Mouse (Mus musculus) MN1 (cell line): ENCODE measurements around the gene Tubal3.
A peak's percentile ranks its signal among the peaks of the same experiment; 100 is the strongest.
"Not testable (repeated sequence)": the region's sequence is repeated elsewhere in the genome, so short reads cannot be mapped to it uniquely, and the experiment has no call there.

ENCODE experiments used
- DNase-seq: peaks from one replicate; pipeline ENCODE4 v3.0.0-alpha.2; 2016; ENCODE audit warnings: low spot score

The Tubal3 gene

DNA sequence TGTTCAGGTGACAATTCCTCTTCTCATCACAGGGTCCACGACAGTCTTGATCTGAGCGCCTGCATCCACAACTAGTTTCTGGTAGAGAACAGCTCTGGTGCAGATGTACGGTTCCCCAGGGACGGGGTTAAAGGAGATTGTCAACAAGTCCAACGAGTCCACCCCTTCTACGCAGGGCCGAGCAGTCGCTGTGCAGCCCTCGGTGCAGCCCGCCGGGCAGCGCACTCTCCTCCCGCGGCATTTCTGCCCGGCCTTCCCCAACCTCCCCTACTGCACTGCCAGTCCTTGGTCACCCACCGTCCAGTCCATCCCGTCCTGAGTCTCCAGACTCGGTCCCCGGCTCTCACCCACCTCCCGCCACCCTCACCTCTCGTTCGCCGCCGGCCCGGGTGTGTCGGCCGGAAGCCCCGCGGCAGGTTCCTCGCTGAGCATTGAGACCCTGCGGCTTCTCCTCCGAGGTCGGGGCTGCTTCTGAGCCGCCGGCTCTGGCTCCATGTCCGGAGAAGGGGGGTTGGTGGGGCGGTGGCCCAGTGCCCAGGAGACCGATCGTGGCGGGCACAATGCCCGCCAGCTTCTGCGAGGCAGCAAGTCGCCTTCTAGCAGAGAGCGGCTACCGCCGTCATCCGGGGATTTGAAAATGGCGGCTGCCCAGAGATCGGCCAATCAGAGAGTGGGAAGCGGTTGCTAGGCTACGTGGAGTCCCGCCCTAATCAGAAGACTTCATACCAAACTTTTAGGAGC, at the start of gene Tubal3, which contains the start of gene Net1:
Gene Tubal3 (plus strand): TSS at position 704 of the 741 bp plus-strand sequence.
Gene Net1 (minus strand): TSS at position 650 of the 741 bp plus-strand sequence.
- DNase-seq = peak; percentile 93

- DNase-seq = no peak
Observed at GRCm38 (mm10) chr13:3869901-3870300, 48.2 kb upstream of the Tubal3 start.

- no peak for DNase-seq
Observed at GRCm38 (mm10) chr13:3872832-3873231, 45.2 kb upstream of the Tubal3 start.

DNA sequence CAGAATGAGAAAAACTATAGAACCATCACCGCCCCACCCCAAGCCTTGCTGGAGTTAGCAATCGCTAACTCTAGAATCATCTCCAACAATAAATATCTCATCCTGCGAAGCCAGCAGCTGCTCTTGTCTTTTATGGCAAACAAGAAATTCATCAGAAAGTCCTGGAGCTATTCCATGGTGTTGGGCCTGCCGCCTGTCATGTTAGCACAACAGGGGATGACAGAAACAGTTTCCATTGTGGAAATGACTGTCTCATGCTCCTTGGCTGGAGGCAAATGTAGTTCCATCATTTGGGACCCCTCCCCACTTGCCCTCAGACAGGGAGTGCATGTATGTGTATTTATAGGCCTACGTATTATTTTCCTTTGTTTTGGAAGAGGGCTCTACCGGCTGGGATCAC, 41.6 kb upstream of the Tubal3 start:
- DNase-seq = no peak

DNA sequence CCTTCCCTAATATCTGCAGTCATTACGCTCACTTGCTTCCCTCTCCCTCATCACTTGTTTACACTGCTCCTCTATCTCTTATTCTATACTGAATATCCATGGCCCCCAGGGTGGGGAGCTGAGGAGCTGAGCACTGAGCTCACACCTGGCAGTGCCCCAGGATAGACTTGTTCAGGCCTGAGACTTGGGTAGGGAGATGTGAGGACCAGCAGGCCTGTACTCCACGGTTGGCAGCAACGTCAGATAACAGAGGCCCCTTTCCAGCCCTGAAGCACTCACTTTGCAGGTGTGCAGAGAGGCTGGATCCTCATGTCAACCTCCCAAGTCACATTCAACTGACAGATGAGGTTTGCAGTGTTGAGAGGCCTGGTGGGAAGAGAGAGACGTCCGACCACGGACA, 40.9 kb upstream of the Tubal3 start:
- no peak for DNase-seq

DNA sequence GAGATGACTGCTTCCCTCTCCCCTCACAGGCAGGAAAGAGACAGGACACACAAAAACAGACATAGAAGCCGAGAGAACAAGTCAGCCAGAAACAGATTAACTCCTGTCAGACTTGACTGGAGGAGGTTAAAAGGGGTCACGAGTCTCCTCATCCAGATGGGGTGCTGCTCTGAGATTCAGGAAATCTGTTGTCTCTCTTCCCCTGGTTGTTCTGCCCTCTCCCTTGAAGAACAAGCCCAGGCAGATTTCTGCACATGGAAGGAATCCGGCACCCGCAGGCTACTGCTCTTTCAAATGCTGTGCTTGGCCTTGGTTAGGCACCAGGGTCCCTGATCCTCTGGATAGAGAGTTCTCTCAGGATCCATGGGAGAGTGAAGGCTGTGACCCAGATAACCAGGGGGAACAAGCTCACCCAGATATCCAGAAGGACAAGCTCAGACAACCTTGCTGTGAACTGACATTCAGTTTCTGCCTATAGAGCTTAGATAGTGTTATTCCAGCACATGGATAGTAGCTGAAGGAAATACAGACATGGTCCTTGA, 40.3 kb upstream of the Tubal3 start:
- DNase-seq = no peak

GRCm38 (mm10) chr13:3886663-3887062, 31.4 kb upstream of the Tubal3 start:
- no peak for DNase-seq

- no peak for DNase-seq
Observed at GRCm38 (mm10) chr13:3889111-3889510, 29.0 kb upstream of the Tubal3 start.

DNA sequence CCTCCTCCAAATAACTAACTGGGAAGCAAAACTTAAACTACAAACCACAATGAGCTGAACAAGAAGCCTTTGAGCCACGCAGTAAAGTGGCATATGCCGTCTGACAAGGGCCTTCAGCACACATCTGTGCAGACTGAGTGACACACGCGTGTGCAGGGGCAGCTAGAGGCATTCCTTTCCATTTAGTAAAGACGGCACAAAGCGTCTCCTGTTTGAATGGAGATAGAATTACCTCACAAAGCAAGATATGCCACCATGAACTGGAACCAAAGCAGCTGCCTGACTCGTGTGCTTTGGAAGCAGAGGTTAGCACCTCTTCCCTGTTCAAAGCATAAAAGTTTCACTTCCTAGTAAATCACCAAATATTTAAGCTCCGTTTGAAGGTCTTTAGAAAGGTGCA, 28.0 kb upstream of the Tubal3 start:
- DNase-seq = no peak

DNA sequence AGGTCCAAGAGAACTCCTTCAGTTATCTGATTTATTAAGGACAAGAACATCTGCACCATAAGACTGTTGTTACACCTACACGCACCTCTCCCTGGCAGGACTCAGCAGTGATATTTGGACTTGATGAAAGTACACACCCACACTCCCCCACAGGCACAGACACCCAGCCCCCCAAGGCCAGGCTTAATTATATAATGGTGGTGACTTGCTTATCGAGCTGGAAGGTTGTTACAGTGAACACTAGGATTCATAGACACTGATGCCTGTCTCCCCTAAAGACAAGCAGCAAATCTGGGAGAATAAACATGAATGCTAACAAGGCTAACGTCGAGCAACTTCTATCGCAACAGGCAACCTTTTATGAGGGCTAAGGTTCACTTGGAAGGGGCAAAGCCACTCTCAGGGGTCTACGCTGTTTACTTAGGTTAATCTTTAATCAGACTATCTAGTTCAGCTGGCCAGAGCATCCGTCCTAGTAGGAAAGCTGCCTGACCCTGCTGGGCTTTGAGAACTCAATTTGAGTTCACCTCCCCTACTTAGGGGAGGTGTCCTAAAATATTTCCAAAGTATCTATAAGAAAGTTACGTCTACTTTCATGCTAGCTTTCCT, 26.5 kb upstream of the Tubal3 start:
- DNase-seq = no peak

DNA sequence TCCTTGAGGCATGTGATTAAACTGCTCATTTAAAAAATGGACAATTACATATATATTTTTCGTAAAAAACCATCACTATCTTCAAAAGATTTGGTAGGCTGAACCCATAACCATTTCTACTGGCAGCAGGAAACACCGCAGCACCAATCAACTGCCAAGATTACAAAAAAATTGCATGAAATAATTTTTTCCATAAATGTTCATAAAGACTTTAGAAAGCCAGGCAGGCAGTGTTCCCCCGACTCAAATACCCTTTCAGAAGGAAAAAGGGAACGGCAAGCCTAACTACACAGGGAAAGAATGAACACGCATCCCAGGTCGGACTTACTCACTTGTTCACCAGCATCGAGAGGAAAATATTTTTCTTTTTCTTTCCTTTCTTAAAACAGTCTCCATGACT, 25.5 kb upstream of the Tubal3 start:
- no peak for DNase-seq

DNA sequence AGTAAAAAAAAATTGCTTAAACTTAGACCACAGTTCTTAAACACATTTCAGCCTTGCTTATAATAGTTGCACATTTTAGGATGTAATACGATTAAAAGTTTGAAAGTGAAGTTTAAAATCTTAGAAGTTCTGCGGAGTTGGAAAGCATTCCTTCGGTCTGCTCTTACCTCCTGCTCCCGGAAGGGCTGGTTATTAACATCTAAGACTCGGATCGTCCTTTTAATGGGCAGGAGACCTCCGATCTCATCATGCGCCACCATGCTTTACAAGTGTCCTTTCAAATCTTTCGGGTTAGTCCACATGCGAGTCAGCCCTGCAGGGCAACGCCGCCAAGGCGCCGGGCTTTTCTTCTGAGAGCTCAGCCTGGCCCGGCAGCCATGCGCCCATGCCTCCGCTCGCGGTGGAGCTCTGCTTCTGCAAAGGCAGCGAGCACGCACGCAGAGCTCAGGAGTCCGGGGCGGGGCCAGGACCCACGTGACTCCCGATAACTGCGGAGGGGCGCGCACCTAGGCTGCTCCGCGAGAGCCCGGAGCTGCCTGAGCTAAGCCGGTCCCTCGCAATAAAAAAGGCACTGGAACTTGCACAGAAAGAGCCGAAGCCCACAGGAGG, 24.8 kb upstream of the Tubal3 start:
- no peak for DNase-seq

DNA sequence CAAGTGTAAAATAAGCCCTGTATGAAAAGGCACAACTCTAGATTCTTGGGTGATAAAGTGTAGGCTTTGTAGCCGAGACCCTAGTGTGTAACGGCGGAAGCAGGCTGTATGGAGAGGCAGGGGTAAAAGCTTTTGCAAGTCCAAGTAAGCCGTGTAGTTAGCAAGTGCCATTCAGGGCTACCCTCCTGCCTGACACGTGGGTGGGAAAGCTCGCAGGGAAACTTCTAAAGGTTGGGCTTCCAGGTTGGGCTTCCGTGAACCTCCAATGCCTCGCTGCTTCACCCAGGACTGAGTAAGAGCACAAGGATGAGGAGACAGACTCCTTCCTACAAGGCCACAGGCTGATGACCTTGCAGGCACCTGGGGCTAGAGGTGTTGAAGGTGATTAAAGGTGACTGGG, 23.5 kb upstream of the Tubal3 start:
- no peak for DNase-seq

DNA sequence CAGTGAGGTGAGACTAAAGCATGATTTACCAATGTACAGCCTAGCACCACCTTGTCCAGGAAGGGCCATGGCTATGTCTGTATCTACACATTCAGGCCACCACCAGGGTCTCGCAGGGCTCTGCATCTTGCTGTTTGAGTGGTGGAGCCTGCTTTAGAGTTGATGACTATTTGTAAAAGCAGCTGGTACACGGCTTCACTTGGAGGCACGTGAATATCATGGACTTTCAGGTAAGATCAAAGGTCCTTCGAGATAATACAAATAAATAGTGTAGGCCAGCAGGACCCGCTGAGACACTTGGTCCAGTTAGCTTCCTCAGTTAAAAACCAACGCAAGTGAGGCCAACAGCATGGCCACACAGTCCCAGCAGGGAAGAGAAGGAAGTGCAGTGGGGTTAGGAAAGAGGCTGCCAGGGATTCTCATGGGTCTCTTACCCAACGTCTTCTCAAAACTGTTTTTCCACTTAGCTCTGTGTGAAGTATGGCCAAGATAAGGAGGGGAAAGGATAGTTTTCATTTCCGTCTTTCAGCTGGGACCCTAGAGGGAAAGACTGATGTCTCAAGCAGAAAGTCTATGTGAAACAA, 22.6 kb upstream of the Tubal3 start:
- no peak for DNase-seq

- no peak for DNase-seq
Observed at GRCm38 (mm10) chr13:3896032-3896431, 22.0 kb upstream of the Tubal3 start.

GRCm38 (mm10) chr13:3896913-3897312, 21.2 kb upstream of the Tubal3 start:
- DNase-seq = peak; percentile 76

DNA sequence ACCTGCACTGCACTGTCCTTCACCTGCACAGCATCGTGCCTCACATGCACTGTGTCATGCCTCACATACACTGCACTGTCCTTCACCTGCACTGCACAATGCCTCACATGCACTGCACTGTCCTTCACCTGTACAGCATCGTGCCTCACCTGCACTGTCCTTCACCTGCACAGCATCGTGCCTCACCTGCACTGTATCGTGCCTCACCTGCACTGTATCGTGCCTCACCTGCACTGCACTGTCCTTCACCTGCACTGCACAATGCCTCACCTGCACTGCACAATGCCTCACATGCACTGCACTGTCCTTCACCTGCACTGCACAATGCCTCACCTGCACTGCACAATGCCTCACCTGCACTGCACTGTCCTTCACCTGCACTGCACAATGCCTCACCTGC, 19.9 kb upstream of the Tubal3 start:
- not testable (repeated sequence) for DNase-seq

GRCm38 (mm10) chr13:3899301-3899700, 18.8 kb upstream of the Tubal3 start:
- DNase-seq = no peak

DNA sequence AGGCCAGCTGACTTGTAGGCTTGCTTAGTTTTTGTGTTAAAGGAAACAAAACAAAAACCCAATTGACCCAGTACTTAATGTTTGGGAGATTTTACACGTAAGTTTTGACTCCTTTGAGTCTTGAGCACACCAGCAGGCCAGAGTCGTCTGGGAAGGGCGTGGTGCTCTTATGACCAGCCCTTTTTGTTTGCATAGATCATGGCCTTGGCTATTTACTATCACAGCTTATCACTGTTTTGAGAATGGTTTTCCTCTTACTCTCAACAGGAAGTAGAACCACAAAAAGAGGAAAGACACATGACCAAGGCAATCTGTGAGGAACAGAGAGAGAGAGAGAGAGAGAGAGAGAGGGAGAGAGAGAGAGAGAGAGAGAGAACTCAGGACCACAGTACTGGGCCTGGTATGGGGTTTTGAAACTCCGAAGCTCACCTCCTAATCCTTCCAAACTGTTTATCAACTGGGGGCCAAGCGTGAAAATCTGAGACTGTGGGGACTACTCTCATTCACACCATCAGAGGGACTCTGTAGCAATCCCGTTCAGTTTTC, 10.8 kb upstream of the Tubal3 start:
- no peak for DNase-seq

DNA sequence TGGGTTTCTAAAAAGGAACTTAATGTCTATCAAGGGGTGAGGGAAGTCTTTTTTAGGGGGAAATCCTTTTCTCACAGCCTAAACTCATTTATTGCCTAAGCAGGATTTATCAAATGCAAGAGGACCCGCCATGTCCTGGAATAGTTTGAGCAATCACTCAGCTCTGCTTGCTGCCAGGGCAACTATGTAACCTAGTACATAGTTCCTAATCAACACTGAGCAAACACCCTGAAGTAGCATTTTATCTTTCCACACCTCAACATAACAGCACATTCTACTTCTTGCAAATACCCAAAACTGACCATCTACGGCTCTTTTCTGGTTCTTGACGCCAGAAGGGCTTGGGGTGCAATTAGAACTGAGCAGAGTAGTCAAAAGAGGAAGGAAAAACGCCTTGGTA, 9.8 kb upstream of the Tubal3 start:
- DNase-seq = no peak

- no peak for DNase-seq
Observed at GRCm38 (mm10) chr13:3910356-3910755, 7.7 kb upstream of the Tubal3 start.

- DNase-seq = no peak
Observed at GRCm38 (mm10) chr13:3913504-3913903, 4.6 kb upstream of the Tubal3 start.
